Mouse (Mus musculus) urinary bladder, postnatal 4 days (tissue): ENCODE results near the gene Zdhhc22.

Experiments used
- DNase-seq, 2 experiments: peaks; one replicate each; pipeline ENCODE4 v3.0.0; 2021 to 2022; ENCODE audit warnings: low spot score in 2 of 2

Gene Zdhhc22

GRCm38 (mm10) chr12:86989890-86990754 is at the start of gene Zdhhc22:
TSS of gene Zdhhc22 (minus strand) at chr12:86990430.
- DNase-seq: no peak

- DNase-seq: no peak
These were observed 46.4 kb upstream of the Zdhhc22 start for GRCm38 (mm10) chr12:87036631-87037030.

GRCm38 (mm10) chr12:87031163-87031763 is 41.0 kb upstream of the Zdhhc22 start:
- DNase-seq: no peak

GRCm38 (mm10) chr12:87029251-87029976 is 39.2 kb upstream of the Zdhhc22 start:
- DNase-seq: no peak

GRCm38 (mm10) chr12:87028068-87028467 is 37.8 kb upstream of the Zdhhc22 start:
- DNase-seq: no peak

GRCm38 (mm10) chr12:87027391-87027790 is 37.2 kb upstream of the Zdhhc22 start:
- DNase-seq: no peak

- no peak for DNase-seq
These were observed 36.6 kb upstream of the Zdhhc22 start for GRCm38 (mm10) chr12:87026871-87027240.

GRCm38 (mm10) chr12:87026109-87026870 is 36.1 kb upstream of the Zdhhc22 start:
- DNase-seq: no peak

- DNase-seq: no peak
These were observed 33.2 kb upstream of the Zdhhc22 start for GRCm38 (mm10) chr12:87023456-87023855.

- DNase-seq: no peak
These were observed 31.8 kb upstream of the Zdhhc22 start for GRCm38 (mm10) chr12:87022006-87022405.

- no peak for DNase-seq
These were observed 30.8 kb upstream of the Zdhhc22 start, which contains the start of gene Tmem63c for GRCm38 (mm10) chr12:87021040-87021439. TSS of gene Tmem63c (plus strand) at chr12:87021340.

- DNase-seq: no peak
These were observed 28.5 kb upstream of the Zdhhc22 start for GRCm38 (mm10) chr12:87018756-87019155.

GRCm38 (mm10) chr12:87017041-87017440 is 26.8 kb upstream of the Zdhhc22 start:
- no peak for DNase-seq

- no peak for DNase-seq
These were observed 14.4 kb upstream of the Zdhhc22 start for GRCm38 (mm10) chr12:87004596-87004995.

GRCm38 (mm10) chr12:87003606-87004005 is 13.4 kb upstream of the Zdhhc22 start:
- DNase-seq: no peak

GRCm38 (mm10) chr12:87002815-87003214 is 12.6 kb upstream of the Zdhhc22 start:
- DNase-seq: no peak

- no peak for DNase-seq
These were observed 12.0 kb upstream of the Zdhhc22 start for GRCm38 (mm10) chr12:87002209-87002608.

GRCm38 (mm10) chr12:87000840-87001176 is 10.6 kb upstream of the Zdhhc22 start:
- DNase-seq: no peak

GRCm38 (mm10) chr12:87000151-87000839 is 10.1 kb upstream of the Zdhhc22 start:
- DNase-seq: no peak

- DNase-seq: no peak
These were observed 9.1 kb upstream of the Zdhhc22 start for GRCm38 (mm10) chr12:86999283-86999820.

- no peak for DNase-seq
These were observed 8.5 kb upstream of the Zdhhc22 start for GRCm38 (mm10) chr12:86998699-86999098.
